ENCODE assay signal across 17 mouse cellular contexts in genomic region chr12:85140036-85140701, GRCm38 (mm10). TPM values are rescaled to one million over a fixed set of nuclear protein-coding genes. Genes with fewer than 3 reads are reported as not detected.
DNase-seq lines count a peak whose midpoint lies in the region; ATAC-seq lines count a peak whose summit lies in the region.
"Had no signal": no experiment of that assay in that cellular context is flagged by ENCODE, and none has a peak within 500 bp of the region (broad histone marks: within the 10 kb centered on the region; RNA-seq: fewer than 3 reads in every experiment).

No protein-coding gene starts in this region.

- ATAC-seq in erythroblast, adult 5-6 weeks (replicated peaks; ENCODE audit: low FRiP score, poor library complexity, severe bottlenecking) = no peak
- ATAC-seq in kidney, embryonic 15.5 days (replicated peaks; ENCODE audit: low FRiP score) = no peak
- no peak for ATAC-seq in kidney, embryonic 16.5 days (ENCODE audit: low FRiP score, low TSS enrichment)
- no peak for ATAC-seq in limb, embryonic 15.5 days (ENCODE audit: insufficient number of reproducible peaks, low FRiP score, low TSS enrichment, low read depth)
- ATAC-seq: forebrain, embryonic 15.5 days had no signal

- H3K4me1 ChIP-seq in erythroblast, embryonic 14.5 days (ENCODE audit: control insufficient read depth) = peaks cover 19% of the 10 kb centered on the region
- peaks cover 11% of the 10 kb centered on the region; the same call in 1 of the 2 replicates for H3K4me1 ChIP-seq in kidney, embryonic 15.5 days
- H3K4me1 ChIP-seq in kidney, embryonic 16.5 days (ENCODE audit: insufficient read depth, low read length) = no peaks in the 10 kb centered on the region
- H3K4me1 ChIP-seq in limb, embryonic 15.5 days = peaks cover 22% of the 10 kb centered on the region
- H3K4me1 ChIP-seq: forebrain, embryonic 15.5 days; hindbrain, embryonic 13.5 days; midbrain, embryonic 12.5 days had no signal

- H3K27me3 ChIP-seq in erythroblast, embryonic 14.5 days (ENCODE audit: control insufficient read depth) = peaks cover 3% of the 10 kb centered on the region; the same call in 1 of the 2 replicates
- H3K27me3 ChIP-seq in kidney, embryonic 15.5 days = no peaks in the 10 kb centered on the region
- no peaks in the 10 kb centered on the region for H3K27me3 ChIP-seq in kidney, embryonic 16.5 days (ENCODE audit: insufficient read depth, low read length)
- H3K27me3 ChIP-seq in limb, embryonic 15.5 days = 0 out of 2 replicates have a peak, but pooled peaks cover 3% of the 10 kb centered on the region
- H3K27me3 ChIP-seq: forebrain, embryonic 15.5 days had no signal

- H3K4me3 ChIP-seq in erythroblast, embryonic 14.5 days (replicated peaks) = peak overlapping the region; percentile 57
- H3K4me3 ChIP-seq in kidney, embryonic 15.5 days (replicated peaks) = no peak overlapping the region
- H3K4me3 ChIP-seq in kidney, embryonic 16.5 days (ENCODE audit: low read length) = no peak overlapping the region
- no peak overlapping the region for H3K4me3 ChIP-seq in limb, embryonic 15.5 days
- H3K4me3 ChIP-seq: forebrain, embryonic 15.5 days; hindbrain, embryonic 13.5 days; layer of hippocampus, adult 2 months; midbrain, embryonic 12.5 days had no signal

- H3K36me3 ChIP-seq in erythroblast, embryonic 14.5 days (ENCODE audit: control insufficient read depth) = peaks cover 12% of the 10 kb centered on the region
- peaks cover 6% of the 10 kb centered on the region; the same call in 1 of the 2 replicates for H3K36me3 ChIP-seq in kidney, embryonic 15.5 days
- 0 out of 2 replicates have a peak, but pooled peaks cover 3% of the 10 kb centered on the region for H3K36me3 ChIP-seq in kidney, embryonic 16.5 days (ENCODE audit: insufficient read depth, low read length)
- H3K36me3 ChIP-seq in limb, embryonic 15.5 days = peaks cover 7% of the 10 kb centered on the region

- peak; percentile 66 for DNase-seq in ES-CJ7 (ENCODE audit: low read depth, low spot score)
- DNase-seq in retina, postnatal 1 day = no peak
- DNase-seq in kidney, postnatal 14 days = no peak
- DNase-seq: cerebellum, adult 9-11 months; gastrocnemius, postnatal 25 days; kidney, adult 18-20 months; right cerebral cortex, postnatal 25 days had no signal

- 48% methylated on average over 18 of the region's 18 CpGs for WGBS in kidney, embryonic 15.5 days
- WGBS in kidney, embryonic 16.5 days = 54% methylated on average over 18 of the region's 18 CpGs
- WGBS in limb, embryonic 15.5 days = 38% methylated on average over 18 of the region's 18 CpGs

- H3K4me2 ChIP-seq in kidney, embryonic 15.5 days = peak overlapping the region; percentile 7; the same call in 1 of the 2 replicates
- H3K4me2 ChIP-seq in kidney, embryonic 16.5 days (replicated peaks; ENCODE audit: low read depth, low read length) = no peak overlapping the region
- H3K4me2 ChIP-seq in limb, embryonic 15.5 days = 0 out of 2 replicates have a peak overlapping the region, but pooled peaks have one; percentile 5
- H3K4me2 ChIP-seq: forebrain, embryonic 15.5 days; hindbrain, embryonic 13.5 days; midbrain, embryonic 12.5 days had no signal

- H3K9ac ChIP-seq in kidney, embryonic 15.5 days = no peak overlapping the region
- no peak overlapping the region for H3K9ac ChIP-seq in kidney, embryonic 16.5 days (replicated peaks; ENCODE audit: low read length)
- H3K9ac ChIP-seq in limb, embryonic 15.5 days = no peak overlapping the region
- H3K9ac ChIP-seq: forebrain, embryonic 15.5 days; hindbrain, embryonic 13.5 days; midbrain, embryonic 12.5 days had no signal

- H3K27ac ChIP-seq in kidney, embryonic 15.5 days = no peak overlapping the region
- H3K27ac ChIP-seq in kidney, embryonic 16.5 days (ENCODE audit: low read length) = no peak overlapping the region
- no peak overlapping the region for H3K27ac ChIP-seq in limb, embryonic 15.5 days
- H3K27ac ChIP-seq: forebrain, embryonic 15.5 days; hindbrain, embryonic 13.5 days; layer of hippocampus, adult 2 months; midbrain, embryonic 12.5 days had no signal

- no peaks in the 10 kb centered on the region for H3K9me3 ChIP-seq in erythroblast, embryonic 14.5 days (ENCODE audit: control insufficient read depth, low read length)
- no peaks in the 10 kb centered on the region for H3K9me3 ChIP-seq in kidney, embryonic 15.5 days (replicated peaks)
- H3K9me3 ChIP-seq in kidney, embryonic 16.5 days (ENCODE audit: low read length) = no peaks in the 10 kb centered on the region
- no peaks in the 10 kb centered on the region for H3K9me3 ChIP-seq in limb, embryonic 15.5 days
- H3K9me3 ChIP-seq: forebrain, embryonic 15.5 days; midbrain, embryonic 12.5 days had no signal

RNA-seq across cellular contexts. Expression of gene Rps6kl1, which starts 10.9 kb away (rescaled TPM):
- 0.03 and 0.06 TPM in 2 replicates for polyA plus RNA-seq in erythroblast, embryonic 14.5 days (2012)
- total RNA-seq in erythroblast, adult 5-6 weeks (2015; ENCODE audit: low replicate concordance) = not detected in 2 replicates
- not detected in 2 replicates for total RNA-seq in erythroblast, adult 5-6 weeks (2017; ENCODE audit: low replicate concordance)
- polyA plus RNA-seq in kidney, embryonic 15.5 days (2015; fragmentation: Nextera tagmentation; extraction: Ambion mirVana) = 1.0 and 1.4 TPM in 2 replicates
- polyA plus RNA-seq in kidney, embryonic 16.5 days (2015; fragmentation: Nextera tagmentation; extraction: Ambion mirVana) = 0.86 and 1.1 TPM in 2 replicates
- polyA plus RNA-seq in limb, embryonic 15.5 days (2015; fragmentation: Nextera tagmentation; extraction: Ambion mirVana) = 0.53 and 0.88 TPM in 2 replicates

RNA-seq across cellular contexts. Expression of gene Dlst, which starts 29.5 kb away (rescaled TPM):
- polyA plus RNA-seq in erythroblast, embryonic 14.5 days (2012) = 41.0 and 55.1 TPM in 2 replicates
- 21.1 and 53.9 TPM in 2 replicates for total RNA-seq in erythroblast, adult 5-6 weeks (2015; ENCODE audit: low replicate concordance)
- total RNA-seq in erythroblast, adult 5-6 weeks (2017; ENCODE audit: low replicate concordance) = 122 and 210 TPM in 2 replicates
- polyA plus RNA-seq in kidney, embryonic 15.5 days (2015; fragmentation: Nextera tagmentation; extraction: Ambion mirVana) = 120 and 123 TPM in 2 replicates
- 153 TPM in 2 replicates for polyA plus RNA-seq in kidney, embryonic 16.5 days (2015; fragmentation: Nextera tagmentation; extraction: Ambion mirVana)
- polyA plus RNA-seq in limb, embryonic 15.5 days (2015; fragmentation: Nextera tagmentation; extraction: Ambion mirVana) = 96.0 and 108 TPM in 2 replicates

RNA-seq across cellular contexts. Expression of gene Prox2, which starts 29.6 kb away (rescaled TPM):
- 0.31 and 0.34 TPM in 2 replicates for polyA plus RNA-seq in erythroblast, embryonic 14.5 days (2012)
- not detected in 2 replicates for total RNA-seq in erythroblast, adult 5-6 weeks (2015; ENCODE audit: low replicate concordance)
- total RNA-seq in erythroblast, adult 5-6 weeks (2017; ENCODE audit: low replicate concordance) = 1.3 and 3.1 TPM in 2 replicates
- polyA plus RNA-seq in kidney, embryonic 15.5 days (2015; fragmentation: Nextera tagmentation; extraction: Ambion mirVana) = 3.4 and 4.2 TPM in 2 replicates
- 3.7 and 4.9 TPM in 2 replicates for polyA plus RNA-seq in kidney, embryonic 16.5 days (2015; fragmentation: Nextera tagmentation; extraction: Ambion mirVana)
- polyA plus RNA-seq in limb, embryonic 15.5 days (2015; fragmentation: Nextera tagmentation; extraction: Ambion mirVana) = 3.6 and 3.9 TPM in 2 replicates

RNA-seq across cellular contexts. Expression of gene Pgf, which starts 37.4 kb away (rescaled TPM):
- not detected in 2 replicates for polyA plus RNA-seq in erythroblast, embryonic 14.5 days (2012)
- total RNA-seq in erythroblast, adult 5-6 weeks (2015; ENCODE audit: low replicate concordance) = not detected in 2 replicates
- total RNA-seq in erythroblast, adult 5-6 weeks (2017; ENCODE audit: low replicate concordance) = not detected in 2 replicates
- 15.9 and 18.8 TPM in 2 replicates for polyA plus RNA-seq in kidney, embryonic 15.5 days (2015; fragmentation: Nextera tagmentation; extraction: Ambion mirVana)
- 16.9 and 18.4 TPM in 2 replicates for polyA plus RNA-seq in kidney, embryonic 16.5 days (2015; fragmentation: Nextera tagmentation; extraction: Ambion mirVana)
- 15.5 and 18.4 TPM in 2 replicates for polyA plus RNA-seq in limb, embryonic 15.5 days (2015; fragmentation: Nextera tagmentation; extraction: Ambion mirVana)
- total RNA-seq: MEL had no signal
